Mouse (Mus musculus): ENCODE measurements around the gene Usp53. TPM values are rescaled to one million over a fixed set of nuclear protein-coding genes. Genes with fewer than 3 reads are reported as not detected.

Gene Usp53
- total and polyA plus RNA-seq, 3 experiments, result 0.25 to 13.6 (median 9.6) TPM

- Histone ChIP-seq H3K4me1 (ENCODE audit: insufficient read depth, low read depth, low read length) (peaks cover 42% of the 10 kb centered on the region), H3K36me3 (replicated peaks) (peaks cover 3% of the 10 kb centered on the region), H3K27me3 (ENCODE audit: insufficient read depth, low read length) (no peaks in the 10 kb centered on the region), H3K4me3 (ENCODE audit: low read depth, low read length) (no peak overlapping the region; the same call in 1 of the 2 replicates), H3K9me3 (replicated peaks) (no peaks in the 10 kb centered on the region)
- TF ChIP-seq CTCF (IDR thresholded peaks at IDR 0.05; ENCODE audit: low read depth, low read length), result no peak
- TF ChIP-seq TAL1 (conservative IDR thresholded peaks at IDR 0.05; ENCODE audit: low read depth, low read length), result no peak
- TF ChIP-seq POLR2AphosphoS5 (IDR thresholded peaks at IDR 0.05; ENCODE audit: insufficient replicate concordance, low read depth, low read length), result no peak
- TF ChIP-seq GATA1 (IDR thresholded peaks at IDR 0.05; ENCODE audit: borderline replicate concordance, low read length), result no peak
- no peak for TF ChIP-seq GATA2 (IDR thresholded peaks at IDR 0.05; ENCODE audit: borderline replicate concordance, low read depth, low read length)
- no peak for ATAC-seq (ENCODE audit: extremely low read depth, insufficient number of reproducible peaks, low FRiP score, poor library complexity, severe bottlenecking)
- no peak for DNase-seq (ENCODE audit: low spot score)
These were observed 63.5 kb downstream of the Usp53 start for GRCm38 (mm10) chr3:122920572-122921435.

- no peaks in the 10 kb centered on the region for H3K27me3 ChIP-seq (ENCODE audit: insufficient read depth, low read length)
- no peak within 1 kb of the TSS for H3K4me3 ChIP-seq (ENCODE audit: low read depth, low read length)
- peaks cover 53% of the 10 kb centered on the region for H3K4me1 ChIP-seq (ENCODE audit: insufficient read depth, low read depth, low read length)
- ATAC-seq (ENCODE audit: extremely low read depth, insufficient number of reproducible peaks, low FRiP score, poor library complexity, severe bottlenecking), result no peak
- no peak for DNase-seq (ENCODE audit: low spot score)
- peaks cover 3% of the 10 kb centered on the region for H3K36me3 ChIP-seq (replicated peaks)
- TF ChIP-seq GATA1 (IDR thresholded peaks at IDR 0.05; ENCODE audit: borderline replicate concordance, low read length) (no peak), POLR2AphosphoS5 (IDR thresholded peaks at IDR 0.05; ENCODE audit: insufficient replicate concordance, low read depth, low read length) (no peak), GATA2 (IDR thresholded peaks at IDR 0.05; ENCODE audit: borderline replicate concordance, low read depth, low read length) (no peak), CTCF (IDR thresholded peaks at IDR 0.05; ENCODE audit: low read depth, low read length) (no peak), TAL1 (conservative IDR thresholded peaks at IDR 0.05; ENCODE audit: low read depth, low read length) (no peak)
- no peaks in the 10 kb centered on the region for H3K9me3 ChIP-seq (replicated peaks)
These were observed 65.0 kb downstream of the Usp53 start, which contains the start of gene Gm10959 for GRCm38 (mm10) chr3:122919260-122919659. TSS of gene Gm10959 (minus strand) at chr3:122919360.

GRCm38 (mm10) chr3:122918672-122919071 lies 65.6 kb downstream of the Usp53 start:
- Histone ChIP-seq H3K4me1 (ENCODE audit: insufficient read depth, low read depth, low read length) (peaks cover 53% of the 10 kb centered on the region), H3K9me3 (replicated peaks) (no peaks in the 10 kb centered on the region), H3K36me3 (replicated peaks) (peaks cover 3% of the 10 kb centered on the region), H3K4me3 (ENCODE audit: low read depth, low read length) (no peak overlapping the region), H3K27me3 (ENCODE audit: insufficient read depth, low read length) (no peaks in the 10 kb centered on the region)
- TF ChIP-seq POLR2AphosphoS5 (IDR thresholded peaks at IDR 0.05; ENCODE audit: insufficient replicate concordance, low read depth, low read length) (no peak), TAL1 (conservative IDR thresholded peaks at IDR 0.05; ENCODE audit: low read depth, low read length) (no peak), CTCF (IDR thresholded peaks at IDR 0.05; ENCODE audit: low read depth, low read length) (no peak), GATA2 (IDR thresholded peaks at IDR 0.05; ENCODE audit: borderline replicate concordance, low read depth, low read length) (no peak), GATA1 (IDR thresholded peaks at IDR 0.05; ENCODE audit: borderline replicate concordance, low read length) (no peak)
- DNase-seq (ENCODE audit: low spot score) (no peak), ATAC-seq (ENCODE audit: extremely low read depth, insufficient number of reproducible peaks, low FRiP score, poor library complexity, severe bottlenecking) (peak; percentile 37; the same call in 1 of the 2 replicates)

- TF ChIP-seq GATA1 (IDR thresholded peaks at IDR 0.05; ENCODE audit: borderline replicate concordance, low read length), result no peak
- TF ChIP-seq TAL1 (conservative IDR thresholded peaks at IDR 0.05; ENCODE audit: low read depth, low read length), result no peak
- no peak for TF ChIP-seq POLR2AphosphoS5 (IDR thresholded peaks at IDR 0.05; ENCODE audit: insufficient replicate concordance, low read depth, low read length)
- TF ChIP-seq CTCF (IDR thresholded peaks at IDR 0.05; ENCODE audit: low read depth, low read length), result no peak
- TF ChIP-seq GATA2 (IDR thresholded peaks at IDR 0.05; ENCODE audit: borderline replicate concordance, low read depth, low read length), result no peak
- DNase-seq (ENCODE audit: low spot score), result no peak
- Histone ChIP-seq H3K4me1 (ENCODE audit: insufficient read depth, low read depth, low read length) (peaks cover 40% of the 10 kb centered on the region), H3K9me3 (replicated peaks) (no peaks in the 10 kb centered on the region), H3K4me3 (ENCODE audit: low read depth, low read length) (no peak overlapping the region), H3K36me3 (replicated peaks) (peaks cover 3% of the 10 kb centered on the region), H3K27me3 (ENCODE audit: insufficient read depth, low read length) (no peaks in the 10 kb centered on the region)
- ATAC-seq (ENCODE audit: extremely low read depth, insufficient number of reproducible peaks, low FRiP score, poor library complexity, severe bottlenecking), result no peak
These were observed 68.1 kb downstream of the Usp53 start for GRCm38 (mm10) chr3:122916191-122916680.

GRCm38 (mm10) chr3:122915493-122915892 lies 68.8 kb downstream of the Usp53 start:
- Histone ChIP-seq H3K36me3 (replicated peaks) (peaks cover 3% of the 10 kb centered on the region), H3K27me3 (ENCODE audit: insufficient read depth, low read length) (no peaks in the 10 kb centered on the region), H3K4me3 (ENCODE audit: low read depth, low read length) (no peak overlapping the region), H3K4me1 (ENCODE audit: insufficient read depth, low read depth, low read length) (peaks cover 33% of the 10 kb centered on the region), H3K9me3 (replicated peaks) (no peaks in the 10 kb centered on the region)
- no peak for DNase-seq (ENCODE audit: low spot score)
- ATAC-seq (ENCODE audit: extremely low read depth, insufficient number of reproducible peaks, low FRiP score, poor library complexity, severe bottlenecking), result peak; percentile 36; the same call in 1 of the 2 replicates
- TF ChIP-seq TAL1 (conservative IDR thresholded peaks at IDR 0.05; ENCODE audit: low read depth, low read length) (0 out of 2 replicates have a peak, but pooled peaks have one; percentile 21), POLR2AphosphoS5 (IDR thresholded peaks at IDR 0.05; ENCODE audit: insufficient replicate concordance, low read depth, low read length) (no peak)

- H3K4me3 ChIP-seq (ENCODE audit: low read depth, low read length), result no peak overlapping the region
- no peaks in the 10 kb centered on the region for H3K36me3 ChIP-seq (replicated peaks)
- no peaks in the 10 kb centered on the region; the same call in 1 of the 2 replicates for H3K4me1 ChIP-seq (ENCODE audit: insufficient read depth, low read depth, low read length)
- DNase-seq (ENCODE audit: low spot score) (no peak), ATAC-seq (ENCODE audit: extremely low read depth, insufficient number of reproducible peaks, low FRiP score, poor library complexity, severe bottlenecking) (no peak)
- H3K27me3 ChIP-seq (ENCODE audit: insufficient read depth, low read length), result no peaks in the 10 kb centered on the region
- no peaks in the 10 kb centered on the region for H3K9me3 ChIP-seq (replicated peaks)
- TF ChIP-seq TAL1 (conservative IDR thresholded peaks at IDR 0.05; ENCODE audit: low read depth, low read length) (no peak), CTCF (IDR thresholded peaks at IDR 0.05; ENCODE audit: low read depth, low read length) (no peak), GATA1 (IDR thresholded peaks at IDR 0.05; ENCODE audit: borderline replicate concordance, low read length) (no peak), GATA2 (IDR thresholded peaks at IDR 0.05; ENCODE audit: borderline replicate concordance, low read depth, low read length) (no peak), POLR2AphosphoS5 (IDR thresholded peaks at IDR 0.05; ENCODE audit: insufficient replicate concordance, low read depth, low read length) (no peak)
These were observed 76.5 kb downstream of the Usp53 start for GRCm38 (mm10) chr3:122907841-122908240.

Data from G1E (cell line).